Mouse (Mus musculus) gastrocnemius, adult 2 months (tissue): ENCODE data around the gene Pfkfb4. TPM values are rescaled to one million over a fixed set of nuclear protein-coding genes. Genes with fewer than 3 reads are reported as not detected.

ENCODE experiments used
- DNase-seq: peaks from one replicate; pipeline ENCODE4 v3.0.0; 2022
- H3K27ac ChIP-seq: fragments of 200-600 bp; 2 replicates; pipeline ENCODE4 v1.8.1; 2022; ENCODE audit warnings: mild to moderate bottlenecking
- H3K4me3 ChIP-seq: fragments of 200-600 bp; 2 replicates; pipeline ENCODE4 v1.8.1; 2022; ENCODE audit warnings: mild to moderate bottlenecking, moderate library complexity
- CTCF ChIP-seq: fragments of 200-600 bp; IDR thresholded peaks from 2 replicates; pipeline ENCODE4 v1.8.1; 2022; ENCODE audit warnings: antibody characterized with exemption, mild to moderate bottlenecking, moderate library complexity
- intact Hi-C: fragments of 180-260 bp; cut with DNase I; formaldehyde crosslinking; loops from one replicate; pipeline ENCODE4 v1.15.1; 2025
- total RNA-seq, 2 experiments: library from RNA; stranded (reverse); gene quantifications; 2 replicates each; pipeline ENCODE4 v1.2.3; 2021

The Pfkfb4 gene
- total RNA-seq, 2 experiments from 2014 or later, result 26.4 to 58.3 TPM

DNA sequence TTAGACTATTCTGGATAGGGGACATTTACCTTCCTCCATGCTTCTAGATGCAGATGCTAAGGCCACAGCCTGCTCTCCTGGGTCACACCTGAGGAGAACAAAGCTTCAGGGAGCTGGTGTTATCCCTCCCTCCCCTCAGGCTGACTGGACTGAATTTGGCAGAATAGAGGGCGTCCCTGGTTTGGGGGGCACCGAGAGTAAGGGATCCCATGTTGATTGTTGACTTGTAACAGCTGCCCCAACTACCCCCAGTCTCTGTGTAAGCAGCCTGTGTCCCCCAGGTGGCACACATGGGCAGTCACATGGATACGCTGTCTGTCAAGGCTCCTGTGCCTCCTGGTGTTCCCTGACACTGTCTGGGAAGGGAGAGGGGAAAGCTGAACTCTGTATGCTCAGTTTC is 36.8 kb downstream of the Pfkfb4 start:
- H3K4me3 ChIP-seq, result no peak overlapping the region
- intact Hi-C loops, result no loop called here
- peak overlapping the region; percentile 38 for H3K27ac ChIP-seq
- TF ChIP-seq CTCF, result no peak
- no peak for DNase-seq

DNA sequence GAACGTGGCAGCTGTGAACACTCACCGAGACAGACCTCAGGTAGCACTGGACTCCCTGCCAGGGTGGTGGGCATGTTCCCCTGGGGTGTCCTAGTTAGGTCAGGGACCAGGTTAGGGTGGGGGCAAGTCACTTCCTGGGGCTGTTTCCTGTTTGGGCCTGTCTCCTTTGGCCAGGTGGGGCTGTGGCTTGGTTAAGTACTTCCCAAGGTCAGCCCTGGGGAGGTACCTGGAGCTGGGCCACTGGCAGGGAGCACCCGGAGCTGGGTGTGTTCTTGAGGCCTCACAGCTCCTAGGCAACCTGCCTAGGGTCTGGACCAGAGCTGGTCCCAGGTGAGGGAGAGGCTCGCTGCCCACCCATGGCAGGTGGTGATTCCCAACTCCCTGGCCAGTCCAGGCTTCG is 37.3 kb downstream of the Pfkfb4 start:
- no peak for TF ChIP-seq CTCF
- H3K27ac ChIP-seq, result peak overlapping the region; percentile 38; the same call in 1 of the 2 replicates
- no peak overlapping the region for H3K4me3 ChIP-seq
- DNase-seq, result no peak
- intact Hi-C loops, result no loop called here

DNA sequence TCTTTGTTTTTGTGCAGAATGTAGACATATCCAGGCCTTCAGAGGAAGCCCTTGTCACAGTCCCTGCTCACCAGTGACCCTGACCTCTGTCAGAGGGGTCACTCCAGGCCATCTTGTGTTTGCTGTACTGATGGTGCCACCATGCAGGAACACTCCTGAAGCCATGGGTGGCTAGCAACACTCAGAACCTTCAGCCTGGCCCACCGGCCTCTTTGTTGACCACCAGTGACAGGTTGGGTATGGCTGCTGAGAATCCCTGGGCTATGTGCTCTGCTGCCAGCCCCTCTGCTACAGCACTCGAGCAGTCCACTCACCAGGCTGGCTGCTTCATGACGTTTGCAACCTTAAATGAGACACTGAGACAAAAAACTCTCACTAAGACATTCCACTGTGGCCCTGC is 38.7 kb downstream of the Pfkfb4 start:
- no peak overlapping the region for H3K27ac ChIP-seq
- DNase-seq, result peak; percentile 16
- H3K4me3 ChIP-seq, result no peak overlapping the region
- TF ChIP-seq CTCF, result no peak
- intact Hi-C loops, result no loop called here

DNA sequence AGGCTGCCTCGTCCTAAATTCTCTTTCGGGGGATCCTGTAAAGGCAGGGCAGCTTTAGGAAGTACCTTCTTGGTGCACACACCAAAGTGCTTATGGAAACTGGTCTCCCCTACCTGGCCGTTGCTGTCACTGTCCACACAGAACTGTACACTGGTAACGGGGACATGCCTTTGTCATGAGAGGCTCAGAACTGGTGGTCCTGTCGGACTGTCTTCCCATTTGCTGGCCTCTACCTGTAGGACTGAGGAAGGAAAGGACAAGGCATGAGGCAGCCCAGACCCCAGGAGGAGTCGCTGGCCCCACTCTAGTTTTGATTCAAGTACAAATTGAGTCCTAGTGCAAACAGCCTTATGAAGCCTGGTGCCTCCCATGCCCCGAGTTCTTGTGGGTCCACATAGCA is 39.4 kb downstream of the Pfkfb4 start:
- H3K4me3 ChIP-seq, result no peak overlapping the region
- intact Hi-C loops, result no loop called here
- no peak overlapping the region for H3K27ac ChIP-seq
- no peak for TF ChIP-seq CTCF
- no peak for DNase-seq

DNA sequence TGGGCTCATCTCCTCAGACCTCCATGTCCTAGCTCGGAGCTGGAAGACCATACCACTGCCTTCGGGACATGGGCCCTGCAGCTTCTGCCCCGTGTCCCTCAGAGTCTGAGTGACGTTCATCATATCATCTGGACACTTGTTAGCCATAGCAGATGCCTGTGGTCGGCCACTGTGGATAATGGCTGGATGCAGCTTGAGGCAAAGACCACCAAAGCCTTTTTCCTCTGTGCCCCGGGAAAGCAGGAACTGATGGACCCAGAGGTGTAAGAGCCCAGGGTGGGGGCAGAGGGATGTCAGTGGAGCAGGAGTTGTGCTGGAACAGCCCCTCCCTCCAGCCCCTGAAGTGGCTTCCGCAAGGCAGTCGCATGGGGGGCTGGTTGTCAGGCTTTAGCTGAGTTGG is 40.1 kb downstream of the Pfkfb4 start:
- no peak for TF ChIP-seq CTCF
- DNase-seq, result no peak
- no peak overlapping the region for H3K27ac ChIP-seq
- intact Hi-C loops, result no loop called here
- no peak overlapping the region for H3K4me3 ChIP-seq

DNA sequence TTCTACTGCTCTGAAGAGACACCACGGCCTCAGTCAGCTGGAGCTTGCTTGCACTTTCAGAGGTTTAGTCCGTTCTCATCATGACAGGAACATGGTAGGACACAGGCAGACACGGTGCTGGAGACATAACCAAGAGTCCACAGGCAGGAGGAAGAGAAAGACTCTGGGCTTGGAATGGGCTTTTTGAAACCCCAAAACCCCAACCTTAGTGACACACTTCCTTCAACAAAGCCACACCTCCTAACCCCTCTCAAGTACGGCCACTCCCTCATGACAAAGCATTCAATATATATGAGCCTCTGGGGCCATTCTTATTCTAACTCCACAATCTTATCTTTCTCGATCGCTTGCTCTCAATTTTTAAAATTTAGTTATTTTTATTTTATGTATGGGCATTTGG is 40.9 kb downstream of the Pfkfb4 start:
- no peak for TF ChIP-seq CTCF

DNA sequence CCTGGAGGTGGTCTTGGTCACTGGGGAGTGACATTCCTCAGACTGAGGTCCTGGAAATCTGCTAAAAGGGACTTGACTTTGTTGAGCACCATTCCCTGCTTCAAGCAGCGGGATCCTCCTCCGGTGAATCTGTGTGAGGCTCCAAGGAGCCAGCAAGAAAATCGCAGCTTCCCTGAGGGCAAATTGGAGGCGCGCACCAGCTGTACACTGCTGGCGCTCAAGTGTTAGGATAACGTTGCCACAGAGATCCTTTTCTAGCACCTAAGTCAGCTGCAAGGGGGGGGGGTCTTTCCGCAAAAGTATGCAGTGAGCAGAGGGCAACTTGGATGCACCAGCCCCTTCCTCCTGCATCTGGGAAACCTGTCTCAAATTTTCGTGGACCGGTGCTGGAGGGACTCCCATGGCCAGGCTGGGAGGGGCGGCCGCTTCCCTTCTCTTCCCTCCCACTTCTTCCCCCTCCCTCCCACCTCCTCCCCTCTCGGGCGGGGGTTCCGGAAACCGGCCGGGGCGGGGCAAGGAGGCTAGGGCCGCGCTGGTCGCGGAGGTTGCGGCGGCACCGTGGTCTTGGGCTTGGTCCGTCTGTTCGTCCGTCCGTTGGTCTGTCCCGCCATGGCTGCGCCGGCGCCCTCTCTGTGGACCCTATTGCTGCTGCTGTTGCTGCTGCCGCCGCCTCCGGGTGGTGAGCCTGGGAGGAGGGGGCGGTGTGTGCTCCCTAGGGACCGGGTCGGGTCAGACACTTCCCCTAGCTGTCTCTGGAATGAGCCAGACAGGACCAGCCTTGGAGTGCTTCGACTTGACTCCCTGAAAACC is 46.7 kb downstream of the Pfkfb4 start, which contains the start of gene Shisa5:
Shisa5 (plus strand) TSS at position 480 of the 810 bp plus-strand sequence.
- no peak for TF ChIP-seq CTCF
- peak; percentile 88 for DNase-seq
- Histone ChIP-seq H3K27ac (peak within 1 kb of the TSS; percentile 96), H3K4me3 (peak within 1 kb of the TSS; percentile 75)
- intact Hi-C loops, result loop anchor here (2.0 to 5.0 kb wide), 2 partner anchors 19 to 36 kb away; no protein-coding TSS in a partner anchor

More for the DNA sequence above, 40.9 kb downstream of the Pfkfb4 start:
- intact Hi-C loops, result no loop called here
- Histone ChIP-seq H3K27ac (no peak overlapping the region), H3K4me3 (no peak overlapping the region)
- no peak for DNase-seq

DNA sequence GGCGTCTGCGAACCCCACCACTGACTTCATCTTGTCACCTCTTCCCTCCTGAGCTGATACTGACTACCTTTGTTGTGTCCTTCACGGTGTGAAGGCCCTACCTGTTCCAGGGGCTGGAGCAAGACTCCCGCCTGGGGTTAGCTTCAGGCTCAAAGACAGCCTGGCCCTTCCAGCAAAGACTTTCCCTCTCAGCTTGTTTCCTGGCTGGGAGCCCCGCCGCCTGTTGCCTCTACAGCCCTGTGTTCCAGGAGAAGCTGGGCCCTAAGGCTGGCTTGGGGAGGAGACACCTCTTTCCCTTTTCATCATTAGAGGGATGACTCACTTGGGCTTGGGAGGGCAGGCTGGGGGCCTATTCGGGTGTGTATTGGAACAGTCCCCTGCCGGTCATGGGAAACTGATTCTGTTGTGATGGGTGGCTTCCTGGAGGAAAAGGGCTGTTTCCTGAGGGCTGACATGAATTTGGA is 47.4 kb downstream of the Pfkfb4 start:
- Histone ChIP-seq H3K4me3 (peak overlapping the region; percentile 75), H3K27ac (peak overlapping the region; percentile 96)
- DNase-seq, result peak; percentile 79
- intact Hi-C loops, result loop anchor here (2.0 to 5.0 kb wide), 2 partner anchors 18 to 37 kb away; no protein-coding TSS in a partner anchor
- TF ChIP-seq CTCF, result no peak

DNA sequence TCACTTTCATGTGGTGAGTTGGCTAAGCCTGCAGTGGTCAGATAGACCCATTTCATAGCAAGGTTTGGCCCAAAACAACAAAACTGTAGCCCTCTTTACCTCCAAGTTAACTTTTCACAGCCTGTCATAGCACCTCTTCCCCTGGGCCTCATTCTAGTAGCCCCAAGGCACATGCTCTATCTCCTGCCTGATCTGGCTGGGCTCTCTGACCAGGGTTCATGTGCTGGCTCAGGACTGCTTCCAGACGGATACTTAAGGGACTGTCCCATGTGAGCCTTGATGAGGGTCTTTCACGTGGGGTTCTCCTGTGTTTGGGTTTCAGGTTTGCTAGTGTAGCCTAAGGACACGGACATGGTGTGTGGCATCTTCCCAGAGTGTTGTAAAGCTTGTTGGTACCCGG is 48.1 kb downstream of the Pfkfb4 start:
- H3K27ac ChIP-seq, result peak overlapping the region; percentile 96
- intact Hi-C loops, result loop anchor here (2.0 to 5.0 kb wide), 2 partner anchors 17 to 37 kb away; no protein-coding TSS in a partner anchor
- no peak for DNase-seq
- peak overlapping the region; percentile 75 for H3K4me3 ChIP-seq
- TF ChIP-seq CTCF, result no peak

DNA sequence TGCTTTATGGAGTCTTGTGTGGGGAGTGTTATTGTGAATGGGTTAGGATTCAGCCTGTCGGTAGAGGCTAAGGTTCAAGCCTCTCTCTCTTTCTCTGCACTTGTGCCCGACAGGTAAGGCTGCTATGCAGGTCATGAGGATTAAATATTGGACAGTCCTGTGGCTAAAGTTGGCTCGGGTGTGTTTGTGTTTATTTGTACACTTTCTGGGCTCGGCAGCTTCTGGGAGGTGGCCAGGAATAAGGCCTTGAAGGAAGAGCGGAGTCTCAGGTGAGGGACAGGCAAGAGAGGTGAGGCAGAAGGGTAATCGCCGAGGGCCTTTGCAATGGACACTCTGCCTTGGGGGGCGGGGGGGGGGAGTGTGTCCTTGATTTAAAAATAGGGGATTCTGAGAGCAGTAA is 48.6 kb downstream of the Pfkfb4 start:
- H3K27ac ChIP-seq, result peak overlapping the region; percentile 96
- peak overlapping the region; percentile 75 for H3K4me3 ChIP-seq
- no peak for TF ChIP-seq CTCF
- intact Hi-C loops, result no loop called here
- no peak for DNase-seq

DNA sequence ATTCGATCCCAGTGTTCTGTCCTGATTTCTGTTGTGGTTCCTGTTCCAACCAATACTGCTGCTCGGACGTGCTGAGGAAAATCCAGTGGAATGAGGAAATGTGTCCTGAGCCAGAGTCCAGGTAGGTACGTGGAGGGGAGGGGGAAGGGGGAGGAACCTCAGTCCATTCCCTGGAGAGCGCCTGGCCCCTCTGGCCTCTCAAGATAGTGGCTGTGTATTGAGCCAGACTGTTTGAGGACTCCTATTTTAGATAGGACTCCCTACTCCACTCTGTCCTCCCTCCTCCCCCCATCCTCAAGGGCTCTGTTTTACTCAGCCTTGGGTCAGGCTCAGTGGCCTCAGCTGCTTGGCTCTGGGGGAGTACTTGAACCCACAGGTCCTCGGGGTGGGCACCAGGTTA is 49.3 kb downstream of the Pfkfb4 start:
- peak overlapping the region; percentile 75 for H3K4me3 ChIP-seq
- no peak for DNase-seq

DNA sequence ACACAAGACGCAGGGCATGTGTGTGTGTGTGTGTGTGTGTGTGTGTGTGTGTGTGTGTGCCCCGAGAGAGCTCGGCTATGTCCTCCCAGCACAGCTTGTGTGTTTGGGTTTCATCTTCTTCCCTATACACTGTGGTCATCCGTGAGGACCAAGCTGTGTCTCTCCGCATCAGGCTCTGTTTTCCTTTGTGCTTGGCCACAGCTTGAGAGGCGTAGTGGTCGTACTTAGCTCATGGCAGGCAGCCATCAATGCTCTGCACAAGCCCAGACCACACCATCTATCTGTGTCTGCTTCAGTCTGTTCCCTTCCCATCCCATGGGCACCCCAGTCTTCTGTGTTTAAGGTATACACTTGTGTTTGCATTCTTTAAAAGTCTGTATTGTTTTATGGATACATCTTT is 49.8 kb downstream of the Pfkfb4 start:
- no peak overlapping the region for H3K4me3 ChIP-seq
- intact Hi-C loops, result no loop called here
- no peak overlapping the region for H3K27ac ChIP-seq
- no peak for DNase-seq
- no peak for TF ChIP-seq CTCF

More for the DNA sequence above, 49.3 kb downstream of the Pfkfb4 start:
- intact Hi-C loops, result no loop called here
- peak overlapping the region; percentile 53 for H3K27ac ChIP-seq
- TF ChIP-seq CTCF, result no peak

DNA sequence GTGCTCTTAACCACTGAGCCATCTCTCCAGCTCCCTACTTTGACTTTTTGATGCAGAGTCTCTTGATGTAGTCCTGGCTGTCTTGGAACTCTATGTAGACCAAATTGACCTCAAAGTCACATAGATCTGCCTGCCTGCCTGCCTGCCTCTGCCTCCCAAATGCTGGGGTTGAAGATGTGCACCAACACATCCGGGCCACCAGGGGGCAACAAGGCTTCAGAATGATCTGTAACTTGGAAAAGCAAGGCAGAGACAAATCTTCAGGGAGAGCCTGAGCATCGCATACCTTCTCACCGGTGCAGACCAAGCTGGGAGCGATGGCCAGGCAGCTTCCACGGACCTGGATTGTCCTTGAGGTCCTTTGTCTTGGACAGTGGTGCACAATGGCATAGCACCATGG is 54.7 kb downstream of the Pfkfb4 start:
- TF ChIP-seq CTCF, result peak; percentile 77
- no peak overlapping the region for H3K27ac ChIP-seq
- intact Hi-C loops, result no loop called here
- no peak overlapping the region for H3K4me3 ChIP-seq
- DNase-seq, result peak; percentile 65
